Mouse (Mus musculus) urinary bladder, postnatal 14 days (tissue): ENCODE results near the gene Fgr.

Source experiments
- DNase-seq: peaks from one replicate; pipeline ENCODE4 v3.0.0; 2021; ENCODE audit warnings: low spot score

Fgr gene

DNA sequence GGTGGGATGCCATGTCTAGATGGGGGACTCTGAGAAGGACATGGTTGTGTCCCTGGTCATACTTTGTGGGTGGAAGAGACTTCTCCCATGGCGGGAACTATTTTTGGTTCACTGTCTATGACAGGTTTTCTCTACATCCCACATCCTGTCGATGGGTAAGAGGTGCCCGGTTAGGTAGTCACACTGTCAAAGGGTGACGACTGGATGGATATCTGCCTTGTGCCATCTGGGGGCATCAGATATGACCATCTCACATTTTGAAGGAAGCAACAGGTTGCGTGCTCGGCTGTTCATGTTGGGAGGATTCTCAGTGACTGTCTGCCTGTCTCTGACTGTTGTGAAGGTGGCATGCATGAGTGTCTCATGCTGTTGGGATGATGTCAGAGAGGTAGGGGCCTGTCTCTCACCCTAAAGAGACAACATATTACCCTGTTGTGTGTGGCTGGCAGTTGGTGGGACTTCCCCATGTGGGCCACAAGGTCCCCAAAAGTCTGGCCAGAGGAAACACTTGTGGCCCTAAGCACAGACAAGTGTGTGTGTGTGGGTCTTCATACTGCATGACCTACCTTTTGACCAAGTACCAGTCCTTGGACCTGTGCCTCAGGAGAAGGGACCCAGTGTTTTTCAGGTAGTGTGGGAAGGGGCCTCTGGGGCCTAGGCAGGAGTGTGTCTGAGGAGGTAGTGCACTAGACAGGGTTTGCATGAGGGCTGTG is 77.1 kb downstream of the Fgr start:
- DNase-seq, result no peak

DNA sequence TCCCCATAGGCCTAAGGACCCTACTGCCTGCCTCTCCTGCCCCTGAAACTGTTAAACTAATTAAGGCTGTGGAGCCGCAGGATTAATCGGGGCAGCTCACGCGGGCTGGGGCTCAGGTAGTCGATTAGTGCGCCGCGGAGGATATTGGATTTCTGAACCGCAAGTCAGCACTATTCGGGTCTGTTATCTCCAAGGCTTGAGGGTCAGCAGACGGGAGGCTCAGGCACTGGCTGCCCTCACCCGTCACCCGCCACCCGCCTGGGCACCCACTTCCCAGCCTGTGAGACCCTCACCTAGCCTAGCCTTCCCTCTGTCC is 77.6 kb downstream of the Fgr start:
- DNase-seq, result no peak
